Mouse (Mus musculus): Measurements from ENCODE around the gene Abca2.
A peak's percentile ranks its signal among the peaks of the same experiment; 100 is the strongest.
"Not testable (repeated sequence)": the region's sequence is repeated elsewhere in the genome, so short reads cannot be mapped to it uniquely, and the experiment has no call there.

Abca2 gene

DNA sequence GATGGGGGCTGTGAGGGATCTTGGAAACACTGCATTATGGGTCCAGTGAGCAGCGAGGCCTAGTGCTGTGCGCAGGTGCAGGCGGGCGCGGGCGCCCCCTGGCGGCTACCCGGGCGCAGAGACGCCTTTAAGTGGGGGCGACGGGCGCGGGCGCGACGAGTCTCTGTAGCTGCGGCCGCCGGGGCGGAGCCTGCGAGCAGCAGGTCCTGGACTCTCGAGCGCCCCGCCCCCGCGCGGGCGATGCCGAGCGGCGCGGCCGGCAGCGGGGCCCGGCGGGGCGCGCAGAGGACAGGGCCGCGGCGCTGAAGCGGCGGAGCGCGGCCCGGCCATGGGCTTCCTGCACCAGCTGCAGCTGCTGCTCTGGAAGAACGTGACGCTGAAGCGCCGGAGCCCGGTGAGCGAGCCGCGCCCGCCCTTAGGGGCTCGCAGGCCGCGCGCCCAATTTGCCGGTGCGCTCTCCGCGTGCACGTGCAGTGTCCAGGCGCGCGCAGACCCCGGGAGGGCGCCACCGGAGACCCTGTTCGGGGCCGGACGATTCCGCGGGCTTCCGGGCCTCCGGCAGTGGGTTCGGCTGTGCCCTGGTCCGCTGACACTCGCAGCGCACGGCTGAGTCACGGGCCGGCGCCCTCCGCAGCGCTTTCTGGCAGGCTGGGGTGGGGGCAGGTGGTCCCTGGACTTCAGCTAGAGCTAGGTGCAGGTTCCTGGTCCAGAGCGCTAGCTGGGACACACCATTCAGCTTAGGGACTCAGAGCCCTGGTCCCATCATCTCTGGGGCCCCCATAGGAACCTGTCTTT lies at the start of gene Abca2:
Gene Abca2, plus strand, starts transcription at position 262 of the 795 bp plus-strand sequence.
- DNase-seq (ENCODE audit: low spot score in 2 of 2): peak; percentile 93 to 98

DNA sequence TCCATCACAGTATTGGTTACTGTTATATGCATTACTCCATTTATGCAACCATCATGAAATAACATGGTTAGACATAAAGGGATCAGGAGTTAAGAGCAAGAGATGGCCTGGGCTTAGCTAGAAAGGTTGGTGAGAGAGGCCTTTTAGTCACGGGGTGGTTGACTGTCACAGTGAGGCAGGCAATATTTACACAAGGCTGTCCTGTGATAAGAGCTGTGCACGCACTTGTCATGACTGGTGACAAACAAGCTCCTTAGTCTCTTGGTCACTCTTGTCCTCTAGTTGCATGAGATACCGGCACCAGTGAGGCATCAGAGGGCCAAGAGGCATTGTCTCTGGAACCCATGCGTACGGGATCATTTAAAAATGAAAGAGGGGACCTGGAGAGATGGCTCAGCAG lies 44.0 kb upstream of the Abca2 start:
- no peak for DNase-seq (ENCODE audit: low spot score in 2 of 2)

DNA sequence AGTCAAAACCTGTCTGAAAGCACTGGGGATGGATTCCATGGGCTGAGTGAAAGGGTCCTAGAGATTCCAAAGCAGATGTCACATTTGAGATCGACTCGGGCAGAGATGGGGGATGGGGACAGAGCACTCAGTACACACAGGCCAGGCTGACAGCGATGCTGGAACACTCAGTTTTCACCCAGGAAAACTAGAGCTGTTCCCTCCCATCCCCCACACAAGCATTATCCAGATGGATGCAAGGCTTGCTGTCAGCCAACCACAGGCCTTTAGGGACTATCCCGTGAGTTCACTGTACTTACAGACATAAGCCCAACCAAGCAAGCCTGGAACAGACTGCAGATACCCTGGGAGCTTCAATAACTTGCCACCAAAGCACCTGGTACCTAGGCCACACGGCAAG lies 37.2 kb upstream of the Abca2 start:
- DNase-seq (ENCODE audit: low spot score in 2 of 2): no peak

DNA sequence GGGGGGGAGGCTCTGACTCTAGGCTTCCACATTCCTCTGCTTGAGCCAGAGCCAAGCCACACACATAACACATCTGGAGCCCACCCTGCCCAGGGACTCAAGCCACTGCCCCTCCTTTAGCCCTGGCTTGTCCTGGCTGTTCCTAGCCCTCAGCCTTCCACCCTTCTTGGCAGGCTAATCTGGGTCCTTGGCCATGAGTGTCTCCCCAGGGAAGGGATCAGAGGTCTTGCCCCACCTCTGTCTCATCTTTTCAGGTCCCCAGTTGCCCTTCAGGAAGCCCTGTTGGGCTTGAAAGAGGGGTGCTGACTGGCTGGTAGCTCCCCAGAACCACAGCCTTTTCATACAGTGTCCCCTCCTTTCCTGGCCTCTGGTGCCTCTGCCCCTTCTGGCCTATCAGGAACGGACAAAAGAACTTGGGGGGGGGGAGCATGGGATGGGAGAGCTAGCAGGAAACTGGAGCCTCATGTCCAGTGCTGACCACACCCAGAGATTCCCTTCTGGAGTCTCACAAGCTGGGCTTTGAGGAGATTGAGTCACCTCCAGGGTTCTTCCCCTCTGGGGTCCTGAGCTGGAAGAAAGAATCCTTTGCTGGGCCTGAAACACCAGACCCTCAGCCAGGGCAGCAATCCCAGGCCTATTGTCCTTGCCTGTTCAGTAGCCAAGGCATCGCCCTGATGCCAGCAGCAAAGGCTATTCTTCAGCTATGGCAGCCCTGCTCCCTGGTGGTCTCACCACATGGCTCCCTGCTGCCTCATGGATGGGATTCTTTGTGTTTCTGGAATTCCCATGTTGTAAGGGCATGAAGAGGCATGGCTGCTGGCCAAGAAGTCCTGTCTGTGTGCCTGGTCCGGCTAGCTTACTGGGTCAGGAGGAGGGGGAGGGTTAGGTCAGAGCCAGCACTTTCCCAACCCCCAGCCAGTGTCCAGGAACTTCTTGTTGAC lies 34.0 kb upstream of the Abca2 start:
- DNase-seq (ENCODE audit: low spot score in 2 of 2): peak in 1 of 2 experiments; percentile 37

DNA sequence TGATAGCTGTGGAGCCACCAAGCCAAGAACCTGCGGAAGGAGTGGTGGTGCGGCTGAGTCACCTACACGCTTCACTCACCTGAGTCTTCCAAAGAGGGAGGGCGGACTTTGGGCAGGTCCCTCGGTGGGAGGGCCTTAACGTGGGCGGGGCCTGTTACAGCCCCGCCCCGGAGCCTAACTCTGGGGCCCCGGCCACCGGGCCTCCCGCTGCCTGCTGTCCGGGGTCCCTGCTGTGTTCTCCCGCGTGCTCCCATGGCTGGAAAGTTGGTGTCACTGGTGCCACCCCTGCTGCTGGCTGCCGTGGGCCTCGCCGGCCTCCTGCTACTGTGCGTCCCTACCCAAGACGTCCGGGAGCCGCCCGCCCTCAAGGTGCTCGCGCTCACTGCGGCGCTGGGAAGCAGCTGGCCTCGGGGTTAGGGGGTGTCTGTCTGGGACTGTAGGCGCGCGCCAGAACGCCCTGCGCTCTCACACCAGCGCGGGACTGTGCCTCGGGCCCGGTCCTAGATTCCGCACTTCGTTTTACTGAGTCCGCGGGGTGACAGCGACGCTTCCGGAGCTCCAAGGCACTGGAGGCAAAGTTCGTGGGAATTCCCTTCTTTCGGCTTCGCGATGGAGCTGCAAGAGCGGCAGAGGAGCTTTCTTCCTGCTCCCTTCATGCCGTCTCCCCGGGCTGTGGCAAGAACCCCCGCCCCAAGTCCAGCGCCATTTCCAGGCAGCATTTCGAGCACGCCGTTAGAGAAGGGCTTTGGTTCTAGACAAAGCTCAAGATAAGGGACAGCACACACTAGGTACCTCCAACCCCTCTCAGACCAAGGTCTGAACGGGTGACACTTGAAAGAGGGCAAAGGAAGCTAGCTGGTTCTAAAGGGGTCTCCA lies 32.5 kb upstream of the Abca2 start, which contains the start of gene Entpd2:
Gene Entpd2, plus strand, starts transcription at position 154 of the 876 bp plus-strand sequence.
- no peak for DNase-seq (ENCODE audit: low spot score in 2 of 2)

DNA sequence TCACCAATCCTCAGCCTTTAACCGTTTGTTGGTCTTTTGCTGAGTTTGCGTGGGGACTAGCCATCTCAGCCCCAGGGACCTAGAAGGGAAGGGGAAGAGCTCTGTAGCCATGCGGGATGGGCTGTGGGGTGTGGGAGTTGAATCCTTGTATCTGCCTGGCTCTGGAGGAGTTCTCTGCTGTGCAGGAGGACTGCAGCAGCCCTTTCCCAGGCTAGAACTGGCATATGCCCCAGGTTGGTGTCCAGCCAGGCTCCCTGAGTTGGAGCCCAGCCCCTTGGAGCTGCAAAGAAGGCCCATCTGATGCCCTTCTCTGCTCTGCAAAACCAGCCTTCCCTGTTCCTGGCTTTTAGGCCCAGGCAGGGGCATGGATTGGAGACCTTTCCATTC lies 31.9 kb upstream of the Abca2 start:
- peak in 1 of 2 experiments; percentile 27 for DNase-seq (ENCODE audit: low spot score in 2 of 2)

DNA sequence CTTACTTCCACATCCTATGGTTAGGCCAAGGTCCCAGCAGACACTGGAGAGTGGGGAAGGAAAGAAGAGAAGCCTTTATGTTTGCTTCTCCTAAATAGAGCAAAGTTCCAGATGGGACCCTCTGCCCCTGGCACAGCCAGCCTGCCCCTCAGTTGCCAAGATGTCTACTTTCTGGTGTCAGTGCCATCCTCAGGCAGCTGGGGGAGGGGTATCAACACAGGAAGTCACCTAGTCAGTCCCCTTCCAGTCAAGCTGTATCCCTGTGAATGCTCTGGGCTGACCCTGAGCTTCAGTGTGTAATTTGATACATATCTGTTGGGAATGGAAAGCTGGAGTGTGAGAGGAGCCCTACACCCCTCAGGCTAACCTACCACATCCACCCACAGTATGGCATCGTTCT lies 31.5 kb upstream of the Abca2 start:
- DNase-seq (ENCODE audit: low spot score in 2 of 2): no peak

DNA sequence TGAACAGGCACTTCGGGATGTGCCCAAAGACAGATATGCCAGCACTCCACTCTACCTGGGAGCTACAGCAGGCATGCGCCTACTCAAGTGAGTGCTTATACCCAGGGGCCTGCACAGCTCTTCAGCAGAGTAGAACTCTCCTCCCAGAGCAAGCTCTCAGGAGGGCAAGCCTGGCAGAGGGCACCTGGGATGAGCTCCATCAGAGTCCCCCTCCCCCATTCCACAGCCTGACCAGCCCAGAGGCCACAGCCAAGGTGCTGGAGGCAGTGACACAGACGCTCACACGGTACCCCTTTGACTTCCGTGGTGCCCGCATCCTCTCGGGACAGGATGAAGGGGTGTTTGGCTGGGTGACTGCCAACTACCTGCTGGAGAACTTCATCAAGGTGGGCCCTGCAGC lies 30.4 kb upstream of the Abca2 start:
- DNase-seq (ENCODE audit: low spot score in 2 of 2): no peak

DNA sequence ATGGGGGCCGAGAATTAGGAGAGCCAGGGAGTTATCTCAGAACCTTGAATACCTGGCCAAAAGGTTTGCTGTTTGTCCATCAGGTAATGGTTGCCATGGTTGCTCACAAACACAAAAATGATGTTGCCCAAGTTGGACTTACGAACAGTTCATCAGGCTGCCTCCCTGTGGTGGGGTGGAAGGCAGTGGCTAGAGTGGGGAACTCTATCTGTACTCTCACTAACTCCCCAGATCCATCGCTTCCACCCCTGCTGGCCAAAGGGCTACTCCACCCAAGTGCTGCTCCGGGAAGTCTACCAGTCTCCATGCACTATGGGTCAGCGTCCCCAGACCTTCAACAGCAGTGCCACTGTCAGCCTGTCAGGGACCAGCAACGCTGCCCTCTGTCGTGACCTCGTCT lies 29.5 kb upstream of the Abca2 start, which contains the start of gene Npdc1:
Gene Npdc1, plus strand, starts transcription at position 301 of the 400 bp plus-strand sequence.
- DNase-seq (ENCODE audit: low spot score in 2 of 2): no peak

DNA sequence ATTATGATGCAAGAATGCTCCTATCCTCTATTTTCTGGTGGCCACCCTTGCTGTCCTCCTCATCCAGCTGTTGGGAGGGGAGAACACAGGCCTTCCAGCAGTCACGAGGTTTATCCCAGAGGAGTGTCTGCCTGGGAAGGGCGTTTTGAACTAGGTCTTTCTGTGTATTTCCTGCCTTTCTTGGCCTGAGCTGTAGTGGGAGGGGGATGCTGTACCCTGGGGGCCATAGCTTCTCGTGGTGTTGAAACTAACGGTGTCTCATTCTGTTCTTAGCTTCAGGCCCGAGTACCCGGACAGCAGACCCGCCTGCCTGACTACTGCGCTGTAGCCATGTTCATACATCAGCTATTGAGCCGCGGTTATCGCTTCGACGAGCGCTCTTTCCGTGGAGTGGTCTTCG lies 28.2 kb upstream of the Abca2 start:
- no peak for DNase-seq (ENCODE audit: low spot score in 2 of 2)

DNA sequence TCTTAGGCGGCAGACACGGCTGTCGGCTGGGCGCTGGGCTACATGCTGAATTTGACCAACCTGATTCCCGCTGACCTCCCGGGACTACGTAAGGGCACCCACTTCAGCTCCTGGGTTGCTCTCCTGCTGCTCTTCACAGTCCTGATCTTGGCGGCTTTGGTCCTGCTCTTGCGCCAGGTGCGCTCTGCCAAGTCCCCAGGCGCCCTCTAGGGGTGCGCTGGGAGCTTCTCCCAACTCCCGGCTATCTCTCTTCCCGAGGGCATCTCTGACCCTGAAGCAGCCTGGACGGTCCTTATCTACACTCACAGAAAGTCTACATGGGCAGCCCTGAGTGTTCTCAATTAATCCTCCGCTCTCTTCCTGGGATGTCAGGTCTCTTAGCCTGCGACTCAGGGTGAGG lies 27.7 kb upstream of the Abca2 start:
- DNase-seq (ENCODE audit: low spot score in 2 of 2): no peak

DNA sequence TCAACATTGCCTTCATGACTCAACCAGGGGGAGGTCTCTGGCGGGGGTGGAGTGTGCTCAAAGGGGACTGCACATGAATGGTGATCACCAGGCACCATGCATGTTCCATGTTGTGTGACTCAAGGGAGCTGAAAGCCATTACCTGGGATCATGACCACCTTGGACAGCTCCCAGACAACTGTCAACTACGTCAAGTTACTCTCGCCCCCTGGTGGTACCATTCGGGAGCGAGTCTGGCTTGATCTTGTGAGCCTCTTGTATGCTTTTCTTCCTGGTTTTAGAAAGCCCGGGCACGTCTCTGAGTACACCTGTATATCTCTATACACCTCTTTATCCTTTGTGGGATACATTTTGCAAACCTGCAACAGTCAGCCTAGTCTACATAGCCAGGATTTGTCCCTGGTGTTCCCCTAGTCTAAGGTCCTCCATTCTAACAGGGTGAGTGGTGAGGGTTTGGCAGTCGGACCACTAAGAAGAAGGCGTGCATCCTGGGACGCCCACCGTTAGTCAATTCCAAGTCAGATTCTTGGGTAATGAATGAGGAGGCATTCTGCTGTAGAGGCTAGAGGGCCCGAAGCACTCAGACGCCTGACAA lies 26.0 kb upstream of the Abca2 start:
- peak in 1 of 2 experiments; percentile 78 for DNase-seq (ENCODE audit: low spot score in 2 of 2)

DNA sequence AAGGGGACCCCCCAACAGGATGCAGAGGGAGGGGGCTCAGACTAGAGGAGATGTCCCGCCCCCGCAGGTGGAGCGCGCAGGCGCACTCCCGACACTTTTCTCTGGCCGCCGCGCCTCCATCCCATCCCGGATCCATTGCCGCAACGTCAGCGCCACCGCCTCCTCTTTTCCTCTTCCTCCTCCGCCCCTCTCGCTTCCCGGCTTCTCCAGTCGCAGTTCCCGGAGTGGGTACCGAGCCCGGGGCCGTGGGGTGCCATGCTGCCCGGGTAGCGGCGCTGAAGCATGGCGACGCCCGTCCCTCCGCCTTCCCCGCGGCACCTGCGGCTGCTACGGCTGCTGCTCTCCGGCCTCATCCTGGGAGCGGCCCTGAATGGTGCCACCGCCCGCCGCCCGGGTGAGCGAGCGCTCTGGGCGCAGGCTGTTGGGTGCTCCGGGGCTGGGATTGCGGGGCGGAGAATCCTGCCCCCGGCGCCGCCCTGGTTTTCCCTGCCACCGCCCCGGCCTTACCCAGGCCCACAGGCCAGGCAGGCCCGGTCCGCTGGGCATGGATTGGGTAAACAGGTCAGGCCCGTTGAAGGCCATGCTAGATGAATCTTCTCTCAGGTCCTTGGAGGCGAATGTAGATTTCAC lies 25.4 kb upstream of the Abca2 start:
- DNase-seq (ENCODE audit: low spot score in 2 of 2): peak; percentile 80 to 93

DNA sequence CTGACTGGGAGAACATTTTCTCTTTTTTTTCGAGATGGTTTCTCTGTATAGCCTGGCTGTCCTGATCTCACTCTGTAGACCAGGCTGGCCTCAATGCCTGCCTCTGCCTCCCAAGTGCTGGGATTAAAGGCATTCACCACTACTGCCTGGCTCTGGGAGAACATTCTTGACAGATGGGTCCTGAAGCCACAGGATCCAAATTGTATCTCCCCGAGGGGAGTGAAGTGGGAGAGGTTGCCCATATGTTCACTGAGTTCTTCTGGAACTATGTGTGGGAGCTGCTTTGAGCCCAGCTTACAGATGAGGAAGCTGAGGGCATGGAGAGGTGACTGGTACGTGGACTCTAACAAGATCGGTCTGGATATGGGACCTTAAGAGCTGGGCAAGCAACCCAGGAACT lies 24.5 kb upstream of the Abca2 start:
- no peak for DNase-seq (ENCODE audit: low spot score in 2 of 2)

DNA sequence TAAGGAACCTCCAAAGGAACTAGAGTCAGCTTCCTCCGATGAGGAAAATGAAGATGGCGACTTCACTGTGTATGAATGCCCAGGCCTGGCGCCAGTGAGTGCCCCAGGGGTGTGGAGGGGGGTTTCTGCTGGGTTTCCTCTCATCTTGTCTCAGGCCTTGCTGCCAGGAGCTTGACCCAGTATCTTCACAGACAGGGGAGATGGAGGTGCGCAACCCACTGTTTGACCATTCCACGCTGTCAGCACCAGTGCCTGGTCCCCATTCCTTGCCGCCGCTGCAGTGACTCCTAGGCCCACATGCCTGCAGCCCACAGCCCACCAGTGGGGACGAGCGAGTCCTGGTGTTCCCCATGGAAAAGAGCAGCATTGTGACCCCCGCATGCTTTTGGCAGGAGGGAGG lies 19.6 kb upstream of the Abca2 start:
- no peak for DNase-seq (ENCODE audit: low spot score in 2 of 2)

DNA sequence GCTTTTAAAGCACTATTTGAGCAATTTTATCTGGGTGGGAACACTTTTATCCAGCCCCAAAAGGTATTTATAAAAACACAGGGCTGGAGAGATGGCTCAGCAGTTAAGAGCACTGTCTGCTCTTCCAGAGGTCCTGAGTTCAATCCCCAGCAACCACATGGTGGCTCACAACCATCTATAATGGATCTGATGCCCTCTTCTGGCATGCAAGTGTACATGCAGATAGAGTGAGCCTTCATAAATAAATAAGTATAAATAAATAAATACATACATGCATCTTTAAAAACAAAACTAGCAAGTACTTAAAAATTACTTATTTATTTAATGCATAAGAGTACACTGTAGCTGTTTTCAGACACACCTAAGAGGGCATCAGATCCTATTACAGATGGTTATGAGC lies 15.1 kb upstream of the Abca2 start:
- DNase-seq (ENCODE audit: low spot score in 2 of 2): not testable (repeated sequence)

DNA sequence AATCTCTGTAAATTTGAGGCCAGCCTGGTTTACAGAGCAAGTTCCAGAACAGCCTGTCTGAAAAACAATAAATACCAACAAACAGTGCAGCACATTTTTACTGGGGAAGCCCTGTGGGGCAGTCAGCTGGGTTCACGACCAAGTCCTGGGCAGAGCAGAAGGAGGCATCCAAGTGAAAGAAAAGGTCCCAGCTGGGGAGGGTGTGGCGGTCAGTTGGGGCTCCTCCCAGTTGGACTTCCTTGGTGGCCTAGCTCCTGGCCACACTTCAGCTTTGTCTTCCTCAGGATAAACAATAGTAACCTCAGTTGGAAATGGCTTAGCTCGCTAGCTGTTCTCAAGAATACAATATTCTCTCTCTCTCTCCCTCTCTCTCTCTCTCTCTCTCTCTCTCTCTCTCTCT lies 11.1 kb upstream of the Abca2 start:
- DNase-seq (ENCODE audit: low spot score in 2 of 2): no peak

DNA sequence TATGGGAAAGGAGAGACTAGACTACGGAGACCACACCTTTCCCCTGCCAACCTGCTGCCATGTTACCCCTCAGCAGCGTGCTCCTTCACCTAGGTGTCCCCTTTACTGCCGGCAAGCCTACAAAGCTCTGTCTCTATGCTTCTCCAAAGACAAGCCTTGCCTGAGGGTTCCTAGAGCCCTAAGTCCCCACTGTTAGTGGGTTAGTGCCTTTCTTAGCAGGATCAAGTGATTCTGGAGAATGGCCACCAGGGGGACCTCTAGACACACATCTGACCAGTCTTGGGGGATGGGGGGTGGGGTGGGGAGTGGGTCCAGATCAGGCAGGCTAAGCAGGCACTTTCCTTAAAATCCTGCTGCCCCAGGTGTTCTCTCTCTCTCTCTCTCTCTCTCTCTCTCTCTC lies 6.6 kb upstream of the Abca2 start:
- DNase-seq (ENCODE audit: low spot score in 2 of 2): no peak

DNA sequence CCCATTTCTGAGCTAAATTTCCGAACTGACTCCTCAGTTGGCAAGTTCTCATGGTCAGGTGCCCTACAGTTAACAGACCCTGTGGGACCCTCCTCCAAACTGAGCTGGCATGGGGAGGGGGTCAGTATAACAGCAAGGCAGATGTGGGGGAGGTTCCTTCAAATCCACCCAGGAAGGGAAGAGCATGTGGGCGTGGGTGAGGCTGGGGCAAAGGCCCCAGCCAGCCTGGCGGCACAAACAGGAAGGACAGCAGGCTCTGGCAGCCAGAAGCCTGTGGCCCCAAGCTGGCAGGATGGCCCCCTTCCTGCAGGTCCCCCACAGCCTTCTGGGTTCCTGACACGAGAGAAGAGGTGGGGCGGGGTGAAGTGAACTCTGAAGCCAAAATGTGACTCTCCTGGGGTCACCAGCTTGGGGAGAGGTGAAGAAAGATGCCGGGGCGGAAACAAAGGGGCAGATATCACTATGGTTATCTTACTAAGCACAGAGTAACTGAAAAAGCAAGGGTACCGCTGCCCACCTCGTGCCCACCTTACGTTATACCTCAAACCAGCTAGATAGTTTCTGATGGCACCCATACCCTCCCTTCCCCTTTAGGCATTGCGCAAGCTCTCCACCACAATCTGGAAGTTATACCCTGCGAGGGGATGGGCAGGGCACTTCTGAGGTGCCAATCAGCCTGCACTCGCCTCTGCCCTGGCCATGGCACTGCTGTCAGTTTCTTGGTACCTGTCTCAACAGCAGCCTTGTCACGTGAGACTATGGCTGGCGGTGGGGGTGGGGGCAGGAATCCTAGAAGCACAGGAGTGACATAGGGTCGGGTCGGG lies 5.7 kb upstream of the Abca2 start, which contains the start of gene Fut7:
Gene Fut7, plus strand, starts transcription at position 681 of the 824 bp plus-strand sequence.
- no peak for DNase-seq (ENCODE audit: low spot score in 2 of 2)

DNA sequence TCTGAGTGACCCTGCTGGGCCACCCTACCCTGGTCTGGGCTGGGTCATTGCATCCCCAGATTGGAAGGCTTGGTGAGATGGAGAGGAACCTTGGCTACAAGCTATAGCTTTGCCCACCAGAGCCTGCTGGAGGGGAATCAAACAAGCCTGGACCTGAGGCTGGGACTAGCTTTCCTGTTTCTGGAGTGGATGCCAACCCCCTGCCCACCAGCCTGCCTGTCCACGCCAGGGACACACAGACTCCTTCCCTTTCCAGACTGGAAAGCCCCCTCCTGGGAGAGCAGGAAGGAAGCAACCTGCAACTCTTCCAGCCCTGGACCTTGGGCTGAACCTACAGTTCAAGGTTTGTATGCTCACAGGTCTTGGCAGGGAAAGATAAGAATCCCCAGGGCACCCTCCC lies 4.9 kb upstream of the Abca2 start:
- no peak for DNase-seq (ENCODE audit: low spot score in 2 of 2)

All from left cerebral cortex, adult 9 months (tissue).